In genomic region chr13:60695186-60695980, GRCm38 (mm10) we compare ENCODE assay signal across 15 mouse cellular contexts.
DNase-seq lines count a peak whose midpoint lies in the region; ATAC-seq and TF ChIP-seq lines count a peak whose summit lies in the region.
"Had no signal": no experiment of that assay in that cellular context is flagged by ENCODE, and none has a peak within 500 bp of the region (broad histone marks: within the 10 kb centered on the region; RNA-seq: fewer than 3 reads in every experiment).

No protein-coding gene starts in this region.

- DNase-seq in kidney, postnatal 0 days (ENCODE audit: low spot score): peak; percentile 49
- no peak for DNase-seq in cerebellum, adult 9-11 months
- DNase-seq in right cerebral cortex, postnatal 36 days (ENCODE audit: low spot score in 2 of 2): no peak
- DNase-seq: cerebellum, adult 18-20 months; gastrocnemius, postnatal 14 days; kidney, postnatal 14 days; lung, adult 18-20 months; thymus, postnatal 14 days had no signal

- H3K4me3 ChIP-seq in forebrain, embryonic 15.5 days: no peak overlapping the region
- no peak overlapping the region for H3K4me3 ChIP-seq in forebrain, embryonic 13.5 days
- no peak overlapping the region for H3K4me3 ChIP-seq in kidney, postnatal 0 days (replicated peaks; ENCODE audit: low read depth, low read length)
- H3K4me3 ChIP-seq in kidney, embryonic 16.5 days (ENCODE audit: low read length): no peak overlapping the region
- H3K4me3 ChIP-seq in embryonic fibroblast, embryonic 13.5 days (ENCODE audit: insufficient read depth, low read length): no peak overlapping the region
- H3K4me3 ChIP-seq in stomach, embryonic 15.5 days (replicated peaks): no peak overlapping the region
- H3K4me3 ChIP-seq: myocyte had no signal

- H3K27ac ChIP-seq in forebrain, embryonic 15.5 days (replicated peaks): peak overlapping the region; percentile 80
- no peak overlapping the region; the same call in 1 of the 2 replicates for H3K27ac ChIP-seq in forebrain, embryonic 13.5 days
- no peak overlapping the region for H3K27ac ChIP-seq in kidney, postnatal 0 days
- no peak overlapping the region for H3K27ac ChIP-seq in kidney, embryonic 16.5 days (ENCODE audit: low read length)
- peak overlapping the region; percentile 38 for H3K27ac ChIP-seq in embryonic fibroblast, embryonic 13.5 days (ENCODE audit: insufficient read depth, low read length)
- H3K27ac ChIP-seq in stomach, embryonic 15.5 days: peak overlapping the region; percentile 70

- H3K4me1 ChIP-seq in forebrain, embryonic 15.5 days: peaks cover 29% of the 10 kb centered on the region
- H3K4me1 ChIP-seq in forebrain, embryonic 13.5 days: peaks cover 14% of the 10 kb centered on the region
- no peaks in the 10 kb centered on the region; the same call in 1 of the 2 replicates for H3K4me1 ChIP-seq in kidney, postnatal 0 days (replicated peaks; ENCODE audit: insufficient read depth, low read length)
- 0 out of 2 replicates have a peak, but pooled peaks cover 3% of the 10 kb centered on the region for H3K4me1 ChIP-seq in kidney, embryonic 16.5 days (ENCODE audit: insufficient read depth, low read length)
- 0 out of 2 replicates have a peak, but pooled peaks cover 2% of the 10 kb centered on the region for H3K4me1 ChIP-seq in embryonic fibroblast, embryonic 13.5 days (ENCODE audit: control insufficient read depth, insufficient read depth, low read length)
- H3K4me1 ChIP-seq in stomach, embryonic 15.5 days: no peaks in the 10 kb centered on the region

- H3K9ac ChIP-seq in forebrain, embryonic 15.5 days (replicated peaks): no peak overlapping the region
- H3K9ac ChIP-seq in forebrain, embryonic 13.5 days: no peak overlapping the region
- H3K9ac ChIP-seq in kidney, postnatal 0 days (ENCODE audit: low read depth, low read length): no peak overlapping the region
- no peak overlapping the region for H3K9ac ChIP-seq in kidney, embryonic 16.5 days (replicated peaks; ENCODE audit: low read length)
- H3K9ac ChIP-seq in stomach, embryonic 15.5 days: no peak overlapping the region

- TF ChIP-seq POLR2A in embryonic fibroblast, embryonic 13.5 days (IDR thresholded peaks at IDR 0.05; ENCODE audit: low read depth, low read length): no peak

- H3K9me3 ChIP-seq in forebrain, embryonic 15.5 days: no peaks in the 10 kb centered on the region
- 0 out of 2 replicates have a peak, but pooled peaks cover 3% of the 10 kb centered on the region for H3K9me3 ChIP-seq in forebrain, embryonic 13.5 days (replicated peaks)
- no peaks in the 10 kb centered on the region for H3K9me3 ChIP-seq in kidney, postnatal 0 days (replicated peaks; ENCODE audit: low read length)
- peaks cover 7% of the 10 kb centered on the region; the same call in 1 of the 2 replicates for H3K9me3 ChIP-seq in kidney, embryonic 16.5 days (ENCODE audit: low read length)
- no peaks in the 10 kb centered on the region for H3K9me3 ChIP-seq in stomach, embryonic 15.5 days

- no peak overlapping the region for H3K4me2 ChIP-seq in forebrain, embryonic 15.5 days (replicated peaks)
- H3K4me2 ChIP-seq in forebrain, embryonic 13.5 days: no peak overlapping the region
- no peak overlapping the region for H3K4me2 ChIP-seq in kidney, postnatal 0 days (ENCODE audit: low read length)
- H3K4me2 ChIP-seq in kidney, embryonic 16.5 days (replicated peaks; ENCODE audit: low read depth, low read length): no peak overlapping the region
- H3K4me2 ChIP-seq in stomach, embryonic 15.5 days: no peak overlapping the region

- no peaks in the 10 kb centered on the region for H3K27me3 ChIP-seq in forebrain, embryonic 15.5 days
- H3K27me3 ChIP-seq in forebrain, embryonic 13.5 days: no peaks in the 10 kb centered on the region
- H3K27me3 ChIP-seq in kidney, postnatal 0 days (ENCODE audit: insufficient read depth, low read length): no peaks in the 10 kb centered on the region
- H3K27me3 ChIP-seq in kidney, embryonic 16.5 days (ENCODE audit: insufficient read depth, low read length): no peaks in the 10 kb centered on the region
- H3K27me3 ChIP-seq in stomach, embryonic 15.5 days (replicated peaks): no peaks in the 10 kb centered on the region

- no peak for ATAC-seq in forebrain, embryonic 15.5 days (replicated peaks)
- no peak for ATAC-seq in forebrain, embryonic 13.5 days
- no peak for ATAC-seq in kidney, postnatal 0 days (replicated peaks; ENCODE audit: low FRiP score, low read depth)
- no peak for ATAC-seq in kidney, embryonic 16.5 days (ENCODE audit: low FRiP score, low TSS enrichment)
- no peak for ATAC-seq in stomach, embryonic 15.5 days (ENCODE audit: insufficient read depth, low FRiP score, low read depth)
- ATAC-seq: inflammation-experienced regulatory T-cells, adult 6 months had no signal

- 77% methylated on average over 10 of the region's 10 CpGs for WGBS in forebrain, embryonic 15.5 days
- 85% methylated on average over 10 of the region's 10 CpGs for WGBS in forebrain, embryonic 13.5 days
- 57% methylated on average over 10 of the region's 10 CpGs for WGBS in kidney, postnatal 0 days
- WGBS in kidney, embryonic 16.5 days: 67% methylated on average over 10 of the region's 10 CpGs
- 72% methylated on average over 10 of the region's 10 CpGs for WGBS in stomach, embryonic 15.5 days

- peaks cover 14% of the 10 kb centered on the region for H3K36me3 ChIP-seq in forebrain, embryonic 15.5 days
- peaks cover 33% of the 10 kb centered on the region for H3K36me3 ChIP-seq in forebrain, embryonic 13.5 days (ENCODE audit: poor library complexity, severe bottlenecking)
- no peaks in the 10 kb centered on the region for H3K36me3 ChIP-seq in kidney, postnatal 0 days (ENCODE audit: insufficient read depth, low read length)
- peaks cover 16% of the 10 kb centered on the region; the same call in 1 of the 2 replicates for H3K36me3 ChIP-seq in kidney, embryonic 16.5 days (ENCODE audit: insufficient read depth, low read length)
- H3K36me3 ChIP-seq in stomach, embryonic 15.5 days: no peaks in the 10 kb centered on the region

- TF ChIP-seq CTCF in kidney, postnatal 0 days (IDR thresholded peaks at IDR 0.05; ENCODE audit: low read depth): no peak
- TF ChIP-seq CTCF in embryonic fibroblast, embryonic 13.5 days (IDR thresholded peaks at IDR 0.05; ENCODE audit: borderline replicate concordance, insufficient read depth, low read length): no peak

Comparison
In these comparisons a context has a peak if more than half of its experiments do, and no peak if none do; other contexts are left out.
1. H3K27ac ChIP-seq: peak in forebrain, embryonic 15.5 days (single experiment), embryonic fibroblast, embryonic 13.5 days (single experiment) and stomach, embryonic 15.5 days (single experiment); none in forebrain, embryonic 13.5 days (single experiment), kidney, postnatal 0 days (single experiment) and kidney, embryonic 16.5 days (single experiment).